Mouse (Mus musculus) left cerebral cortex, adult 18-20 months (tissue): ENCODE measurements around the gene Ccer2. TPM values are rescaled to one million over a fixed set of nuclear protein-coding genes. Genes with fewer than 3 reads are reported as not detected.
A peak's percentile ranks its signal among the peaks of the same experiment; 100 is the strongest.

ENCODE experiments used
- DNase-seq, 2 experiments: peaks; one replicate each; pipeline ENCODE4 v3.0.0; 2021 to 2022; ENCODE audit warnings: low spot score in 2 of 2, mixed read lengths in 1 of 2
- total RNA-seq, 2 experiments: library from RNA; stranded (reverse); gene quantifications; 2 replicates each; pipeline ENCODE4 v1.2.3; 2021

The Ccer2 gene
- total RNA-seq, 2 experiments from 2014 or later = 1.1 to 2.9 TPM

DNA sequence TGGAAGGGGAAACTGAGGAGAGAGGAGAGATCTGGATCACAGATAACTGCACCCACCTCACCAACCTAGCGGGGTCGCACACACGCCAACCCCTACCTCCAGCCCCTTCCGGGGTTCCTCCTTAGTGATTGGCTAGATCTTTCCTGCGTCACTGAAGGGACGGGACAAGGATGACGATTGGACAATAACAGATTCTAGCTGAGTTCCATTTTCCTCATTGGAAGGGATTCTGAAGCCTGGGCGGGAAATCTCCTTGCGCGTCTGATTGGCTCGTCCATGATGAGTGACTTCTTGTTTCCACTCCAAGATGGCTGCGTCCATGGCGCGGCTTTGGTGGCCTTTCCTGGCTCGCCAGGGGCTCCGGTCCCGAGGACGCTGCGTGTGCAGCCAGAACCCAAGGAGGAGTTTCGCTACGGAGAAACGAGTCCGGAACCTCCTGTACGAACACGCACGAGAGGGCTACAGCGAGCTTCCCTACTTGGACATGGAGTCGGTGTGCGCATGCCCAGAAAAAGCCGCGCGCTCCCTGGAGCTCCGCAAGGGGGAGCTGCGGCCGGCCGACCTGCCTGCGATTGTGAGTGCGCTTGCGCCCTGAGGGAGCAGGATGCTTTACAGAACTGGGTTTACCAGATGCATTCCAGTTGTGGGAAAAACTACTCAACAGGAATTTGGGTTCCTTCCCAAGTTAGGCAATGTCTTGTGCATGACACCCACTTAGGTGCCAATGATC, 14.1 kb upstream of the Ccer2 start, which contains the start of the genes Mrps12 and Sars2:
Mrps12 (minus strand) TSS at position 112 of the 730 bp plus-strand sequence.
Sars2 (plus strand) TSS at position 284 of the 730 bp plus-strand sequence.
- peak; percentile 89 to 96 for DNase-seq

DNA sequence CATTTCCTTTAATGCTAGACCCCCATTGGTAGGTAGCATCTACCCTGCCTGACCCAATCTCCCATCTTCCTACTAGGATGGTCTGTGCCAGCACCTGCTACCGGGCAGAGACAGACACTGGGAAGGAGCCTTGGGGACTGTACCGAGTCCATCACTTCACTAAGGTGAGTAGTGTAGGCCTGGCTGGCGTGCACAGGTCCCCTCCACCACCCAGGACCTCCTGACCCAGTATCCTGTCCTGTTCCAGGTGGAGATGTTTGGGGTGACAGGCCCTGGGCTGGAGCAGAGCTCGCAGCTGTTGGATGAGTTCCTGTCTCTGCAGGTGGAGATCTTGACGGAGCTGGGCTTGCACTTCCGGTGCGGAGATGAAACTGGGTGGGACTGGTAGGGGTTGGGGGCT, 6.0 kb upstream of the Ccer2 start:
- no peak for DNase-seq

DNA sequence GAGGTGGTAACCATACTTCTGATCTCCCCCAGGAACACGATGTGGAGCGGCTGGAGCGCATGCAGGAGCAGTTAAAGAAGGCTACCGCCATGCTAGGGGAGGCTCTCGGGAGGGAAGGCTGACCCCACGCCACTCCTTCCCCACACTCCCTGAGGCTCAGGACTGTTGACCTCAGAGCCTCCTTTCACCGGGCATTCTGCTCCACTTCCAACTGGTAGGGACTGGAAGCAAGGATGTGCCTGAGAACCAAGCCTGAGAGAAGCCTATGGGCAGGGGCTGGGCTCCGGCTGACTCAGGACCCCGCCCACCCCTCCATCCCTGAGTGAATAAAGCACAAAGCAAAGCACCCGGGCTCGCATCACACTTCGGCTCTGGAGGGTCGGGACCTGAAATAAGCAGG, 2.6 kb downstream of the Ccer2 start:
- no peak for DNase-seq

DNA sequence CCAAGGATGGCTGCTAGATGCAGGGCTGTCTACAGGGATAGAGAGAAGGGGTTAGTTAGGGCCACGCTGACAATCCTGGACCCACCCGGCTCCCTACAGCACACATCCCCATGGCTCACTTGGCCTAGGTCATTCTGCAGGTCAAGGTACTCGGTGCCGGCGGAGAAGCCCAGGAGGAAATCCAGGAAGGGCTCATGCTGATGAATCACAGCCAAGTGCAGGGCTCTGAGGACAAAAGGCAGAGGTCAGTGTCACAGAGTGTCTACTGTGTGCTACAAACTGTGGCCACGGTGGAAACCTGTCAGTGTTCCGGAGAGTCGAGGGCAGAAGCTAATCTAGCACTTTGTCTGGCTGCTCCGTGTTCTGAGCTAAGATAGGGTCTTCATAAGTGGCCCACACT, 5.9 kb downstream of the Ccer2 start:
- DNase-seq = no peak

DNA sequence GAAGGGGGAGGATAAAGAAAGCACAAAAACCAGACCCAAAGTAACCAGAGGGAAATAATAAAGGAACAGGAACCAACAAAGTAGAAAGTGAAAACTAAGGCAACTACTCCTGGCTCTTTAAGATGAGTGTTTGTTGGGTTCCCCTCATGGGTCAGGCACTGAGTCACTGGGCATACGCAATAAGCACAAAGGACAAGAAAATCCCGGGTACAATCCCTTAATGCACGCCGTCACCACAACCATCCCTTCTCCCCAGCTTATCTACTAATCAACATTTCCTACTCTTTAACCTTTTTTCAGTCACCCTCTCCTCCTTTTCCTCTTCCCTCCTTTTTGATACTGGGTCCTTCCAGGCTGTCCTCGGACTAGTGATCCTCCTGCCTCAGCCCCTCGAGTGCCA, 9.2 kb downstream of the Ccer2 start:
- no peak for DNase-seq

DNA sequence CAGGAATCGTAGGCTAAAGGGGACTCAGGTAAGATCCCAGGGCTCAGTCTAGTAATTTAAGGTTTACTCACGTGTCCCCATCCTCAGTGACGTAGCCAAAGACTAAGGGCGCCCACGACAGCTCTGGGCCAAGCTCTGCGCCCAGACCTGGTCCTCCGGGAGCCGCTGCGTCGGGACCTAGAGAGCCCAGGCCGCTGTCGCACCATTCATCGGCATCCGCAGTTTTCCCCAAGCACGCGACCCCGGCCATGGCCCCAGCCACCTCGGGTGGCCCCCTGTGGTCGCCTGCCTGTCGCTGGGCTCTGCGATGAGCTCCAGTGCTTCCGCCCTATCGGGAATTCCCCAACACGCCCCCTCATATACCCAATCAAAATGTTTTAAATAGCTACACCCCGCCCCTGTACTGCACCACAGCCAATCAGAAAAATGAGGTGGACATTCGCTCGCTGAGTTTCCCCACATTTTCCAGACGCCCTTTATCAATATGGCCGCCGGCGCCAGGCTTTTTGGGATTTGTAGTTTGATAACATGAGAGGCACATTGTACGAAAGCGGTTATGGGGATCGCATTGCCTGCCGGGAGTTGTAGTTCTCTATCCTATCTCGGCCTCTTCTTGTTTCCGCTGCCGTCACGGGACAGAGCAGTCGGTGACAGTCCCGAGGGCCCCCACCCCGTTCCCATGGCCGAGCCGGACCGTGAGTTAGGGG, 10.4 kb downstream of the Ccer2 start, which contains the start of gene Sirt2:
Sirt2 (plus strand) TSS at position 563 of the 707 bp plus-strand sequence.
- DNase-seq = peak; percentile 96 to 98

DNA sequence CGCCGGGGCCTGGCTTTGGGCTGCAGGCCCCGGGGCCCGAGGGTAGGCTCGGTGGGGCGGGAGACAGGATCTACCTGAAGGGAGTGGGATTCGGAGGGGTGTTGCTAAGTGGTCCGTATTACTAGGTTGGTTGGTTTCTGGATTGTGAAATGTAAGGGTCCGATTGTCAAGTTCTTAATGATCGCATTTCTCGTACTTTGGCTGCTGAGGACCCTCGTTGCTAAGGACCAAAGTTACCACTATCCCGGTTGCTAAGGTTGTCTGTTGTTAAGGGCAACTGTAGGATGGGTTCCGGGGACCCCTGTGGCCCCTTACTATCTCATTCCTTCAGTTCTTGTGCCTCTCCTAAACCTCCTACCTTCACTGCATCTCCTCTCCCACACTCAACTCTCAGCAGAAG, 10.9 kb downstream of the Ccer2 start:
- no peak for DNase-seq

DNA sequence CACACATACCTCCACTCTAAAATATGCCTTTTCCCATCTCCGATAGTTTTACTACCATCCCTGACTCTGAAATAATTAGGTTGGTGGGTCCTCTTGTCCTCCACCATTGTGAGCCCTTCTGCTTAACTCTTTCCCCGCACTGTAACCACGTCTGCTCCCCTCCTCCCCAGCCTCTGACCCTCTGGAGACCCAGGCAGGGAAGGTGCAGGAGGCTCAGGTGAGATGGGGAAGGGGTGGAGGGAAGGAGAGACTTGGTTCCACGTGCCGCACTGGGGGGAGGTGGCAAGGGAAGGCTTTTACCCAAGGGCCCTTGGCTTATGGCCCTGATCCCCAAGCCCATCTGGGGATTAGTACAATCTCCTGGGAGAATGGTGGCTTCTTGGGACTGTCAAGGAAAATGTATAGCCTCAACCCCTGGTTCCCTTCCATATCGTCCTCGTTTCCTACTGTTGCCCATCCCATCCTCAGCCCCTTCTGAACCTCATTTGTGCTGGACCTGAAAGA, 11.5 kb downstream of the Ccer2 start, which contains the start of gene Nfkbib:
Nfkbib (minus strand) TSS at position 51 of the 504 bp plus-strand sequence.
- DNase-seq = no peak

DNA sequence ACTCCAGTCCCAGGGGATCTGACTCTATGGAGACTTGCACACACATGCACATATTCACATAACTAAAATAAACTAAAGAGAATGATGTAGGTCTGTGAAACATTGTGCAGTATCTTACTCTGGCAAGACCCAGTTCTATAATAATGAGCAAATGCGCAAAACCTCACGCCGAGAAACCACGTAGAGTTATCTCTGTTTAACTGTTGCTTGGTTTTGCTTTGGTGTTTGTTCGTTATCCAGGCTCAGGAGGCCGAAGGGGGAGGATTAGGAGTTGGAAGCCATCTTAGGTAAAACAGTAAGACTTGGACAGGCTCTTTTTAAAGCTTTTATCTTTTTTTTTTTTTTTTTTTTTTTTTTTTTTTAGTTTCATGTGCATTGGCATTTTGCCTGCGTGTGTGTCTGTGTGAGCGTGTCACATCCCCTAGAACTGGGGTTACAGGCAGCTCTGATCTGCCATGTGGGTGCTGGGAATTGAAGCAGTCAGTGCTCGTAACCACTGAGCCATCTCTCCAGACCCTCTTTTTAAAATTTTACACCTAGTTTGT, 13.5 kb downstream of the Ccer2 start:
- no peak for DNase-seq

DNA sequence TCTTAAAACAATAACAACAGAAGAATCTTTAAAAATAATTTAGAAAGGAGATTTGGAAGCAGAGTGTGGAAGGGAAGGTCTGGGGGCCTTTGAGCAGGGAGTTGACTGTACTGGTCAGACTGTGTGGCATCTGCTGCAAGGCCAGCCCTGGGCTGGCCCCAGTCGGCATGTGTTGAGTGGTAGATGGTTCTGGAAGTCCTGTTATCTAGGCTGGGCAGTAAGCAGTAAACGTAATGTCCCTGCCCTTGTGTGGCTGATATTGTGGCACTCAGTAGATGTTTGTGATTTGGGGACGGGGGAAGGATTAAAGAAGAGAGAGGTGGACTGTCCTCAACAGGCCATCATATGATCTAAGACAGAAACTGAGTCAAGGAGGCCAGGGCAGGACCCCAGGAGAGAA, 14.3 kb downstream of the Ccer2 start:
- no peak for DNase-seq

DNA sequence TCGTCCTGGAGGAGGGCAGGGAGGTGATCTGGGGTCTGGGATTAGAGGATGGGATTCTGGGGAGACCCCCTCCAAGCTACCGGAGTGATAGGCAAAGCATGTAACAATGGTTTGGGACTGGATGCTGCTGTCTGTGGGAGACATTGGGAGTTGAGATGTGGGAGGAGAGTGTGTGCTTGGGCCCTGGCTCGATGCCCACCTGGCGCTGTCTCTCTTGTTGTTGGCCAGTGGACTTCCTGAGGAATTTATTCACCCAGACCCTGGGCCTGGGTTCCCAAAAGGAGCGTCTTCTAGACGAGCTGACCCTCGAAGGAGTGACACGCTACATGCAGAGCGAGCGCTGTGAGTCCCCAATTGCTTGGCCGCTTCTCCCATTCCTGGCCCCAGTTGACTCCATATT, 15.9 kb downstream of the Ccer2 start:
- DNase-seq = no peak

DNA sequence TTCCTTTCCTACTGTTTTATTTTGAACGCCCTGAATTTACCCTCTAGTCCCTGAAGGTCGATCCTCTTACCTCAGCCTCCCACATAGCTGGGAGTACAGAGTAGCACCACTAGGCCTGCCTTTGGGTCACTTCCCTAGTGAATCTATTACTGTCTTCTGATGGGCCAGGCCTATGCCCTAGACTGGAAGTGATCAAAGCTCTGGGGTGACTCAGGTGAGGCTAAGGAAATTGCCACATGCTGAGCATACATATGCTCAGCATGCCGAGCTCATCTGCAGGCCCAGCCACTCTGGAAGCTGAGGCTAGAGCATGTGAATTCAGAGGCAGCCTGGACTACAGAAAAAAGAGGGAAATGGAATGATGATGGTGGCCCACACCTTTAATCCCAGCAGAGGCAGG, 17.2 kb downstream of the Ccer2 start:
- DNase-seq = no peak

DNA sequence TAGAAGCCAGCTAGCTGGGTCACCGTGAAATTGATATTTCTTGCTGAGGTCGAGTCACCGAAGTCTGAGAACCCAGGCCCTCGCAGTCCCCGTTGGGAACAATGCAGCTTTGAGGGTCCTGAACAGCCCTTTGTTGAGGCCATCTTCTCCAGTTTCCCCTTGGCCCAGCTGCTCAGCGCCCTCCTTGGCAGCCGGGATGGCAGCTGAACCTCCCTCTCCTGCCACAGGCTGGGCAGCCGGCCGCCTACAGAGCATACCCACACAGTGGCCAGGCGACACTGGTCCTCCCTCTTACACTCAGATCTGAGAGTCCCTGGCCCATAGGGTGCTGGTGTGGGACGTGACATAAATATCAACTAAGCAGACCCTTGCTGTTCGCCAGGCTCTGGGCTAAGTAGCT, 18.2 kb downstream of the Ccer2 start:
- DNase-seq = no peak

DNA sequence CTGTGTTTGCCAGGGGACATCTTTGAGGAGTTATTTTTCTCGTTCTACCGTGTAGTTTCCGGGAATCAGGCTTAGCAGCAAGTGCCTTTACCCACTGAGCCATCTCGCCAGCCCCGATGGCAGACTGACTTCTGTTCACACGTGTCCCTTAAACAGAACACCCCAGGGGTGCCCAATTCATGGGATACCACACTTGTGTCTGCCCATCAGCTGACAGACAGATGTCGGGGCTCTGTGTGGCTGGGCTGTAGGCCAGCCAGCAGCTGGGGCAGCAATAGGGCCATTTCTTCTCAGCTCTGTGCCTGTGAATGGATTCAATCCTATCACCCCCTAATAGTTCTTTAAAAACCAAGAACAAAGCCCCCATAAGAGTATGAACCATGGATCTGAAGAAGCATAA, 19.2 kb downstream of the Ccer2 start:
- no peak for DNase-seq

DNA sequence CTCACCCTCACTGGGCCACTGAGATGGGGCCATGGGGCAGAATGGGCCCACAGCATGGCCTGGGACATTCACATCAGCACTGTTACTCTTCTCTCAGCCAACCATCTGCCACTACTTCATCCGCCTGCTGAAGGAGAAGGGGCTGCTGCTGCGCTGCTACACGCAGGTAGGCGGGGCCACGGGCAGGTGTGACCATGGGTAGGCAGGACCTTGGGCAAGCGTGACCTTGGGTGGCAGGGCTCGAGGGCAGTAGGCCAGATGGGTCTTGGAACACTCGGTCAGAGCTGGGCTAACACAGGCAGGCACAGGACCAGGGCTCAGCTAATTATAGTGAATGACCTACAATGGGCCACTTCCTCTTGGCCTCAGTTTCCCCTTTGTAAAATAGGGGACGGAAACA, 22.9 kb downstream of the Ccer2 start:
- DNase-seq = no peak

DNA sequence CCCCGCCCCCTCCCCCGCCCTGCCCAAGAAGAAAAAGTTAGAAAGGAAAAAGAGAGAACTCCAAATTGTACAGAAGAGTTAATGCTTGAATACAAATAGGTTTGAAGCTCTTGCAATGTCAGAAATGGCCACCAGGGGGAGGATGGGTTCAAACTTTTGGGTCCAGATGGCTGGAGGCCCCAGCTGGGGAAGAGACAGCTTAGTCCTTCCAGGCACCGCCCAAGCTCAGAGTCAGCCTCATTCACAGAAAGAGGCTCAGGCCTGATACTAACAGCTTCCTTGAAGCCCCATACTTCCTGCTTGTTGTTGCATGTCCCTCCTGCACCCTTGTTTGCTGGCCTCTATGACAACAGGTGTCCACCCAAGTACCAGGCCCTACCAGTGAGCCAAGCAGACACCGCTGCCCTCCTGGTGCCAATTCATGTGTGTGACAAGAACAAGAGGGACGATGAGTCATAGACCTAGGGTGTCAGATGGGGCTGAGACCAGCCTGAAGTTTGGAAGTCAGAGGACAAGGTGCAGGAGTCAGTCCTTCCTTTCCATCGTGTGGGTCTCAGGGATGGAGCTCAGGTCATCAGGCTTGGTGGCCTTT, 24.2 kb downstream of the Ccer2 start:
- DNase-seq = peak; percentile 90 to 95

DNA sequence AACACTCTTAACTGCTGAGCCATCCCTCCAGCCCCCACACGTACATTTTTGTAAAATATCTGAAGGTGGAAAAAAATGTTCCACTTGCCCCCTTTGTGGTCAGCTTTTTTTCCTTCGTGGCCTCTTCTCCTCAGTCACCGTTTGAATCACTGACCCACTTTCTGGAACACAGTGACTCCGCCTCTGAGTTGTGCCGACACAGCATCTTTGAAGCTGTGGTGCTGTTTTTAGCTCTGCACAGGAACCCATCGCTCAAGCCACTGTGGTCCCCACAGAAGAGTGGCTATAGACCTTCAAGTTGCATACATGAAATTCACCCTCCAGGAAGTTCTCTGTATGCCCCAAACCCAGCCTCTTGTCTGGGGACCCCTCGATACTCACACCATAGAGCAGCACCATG, 24.9 kb downstream of the Ccer2 start:
- peak; percentile 39 to 49 for DNase-seq

DNA sequence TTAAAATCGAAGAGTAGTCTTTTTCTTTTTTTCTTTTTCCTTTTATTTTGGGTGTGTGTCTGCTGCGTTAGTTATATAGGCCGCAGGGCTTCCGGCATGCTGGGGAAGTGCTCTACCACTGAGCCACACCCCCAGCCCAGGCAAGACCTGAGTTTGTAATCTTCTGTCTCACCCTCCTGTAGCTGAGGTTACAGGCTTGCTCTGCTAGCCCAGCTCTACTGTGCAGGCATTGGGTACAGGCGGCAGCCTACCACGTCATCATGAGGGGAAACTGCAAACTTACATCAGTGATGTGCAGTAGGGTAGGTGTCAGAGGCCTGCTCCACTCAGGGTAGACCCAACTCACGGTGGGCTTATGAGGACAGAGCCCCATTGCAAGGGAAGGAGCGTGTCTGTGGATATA, 25.3 kb downstream of the Ccer2 start:
- no peak for DNase-seq

DNA sequence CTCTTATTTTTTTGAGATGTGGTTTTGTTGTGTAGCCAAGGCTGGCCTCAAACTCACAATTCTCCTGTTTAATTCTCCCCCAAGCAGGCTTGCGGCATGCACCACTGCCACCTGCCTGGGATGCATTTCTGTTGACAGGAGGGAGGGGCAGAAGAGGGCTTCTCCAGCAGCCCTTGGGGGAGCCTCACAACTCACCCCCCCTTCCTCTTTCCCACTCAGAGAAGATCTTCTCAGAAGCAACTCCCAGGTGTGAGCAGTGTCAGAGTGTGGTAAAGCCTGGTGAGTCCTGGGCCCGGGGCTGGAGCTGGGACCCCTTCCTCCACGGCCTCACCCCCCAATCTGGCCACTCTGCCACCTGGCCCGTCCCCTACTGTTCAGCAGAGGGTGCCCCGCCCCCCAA, 29.2 kb downstream of the Ccer2 start:
- DNase-seq = no peak

DNA sequence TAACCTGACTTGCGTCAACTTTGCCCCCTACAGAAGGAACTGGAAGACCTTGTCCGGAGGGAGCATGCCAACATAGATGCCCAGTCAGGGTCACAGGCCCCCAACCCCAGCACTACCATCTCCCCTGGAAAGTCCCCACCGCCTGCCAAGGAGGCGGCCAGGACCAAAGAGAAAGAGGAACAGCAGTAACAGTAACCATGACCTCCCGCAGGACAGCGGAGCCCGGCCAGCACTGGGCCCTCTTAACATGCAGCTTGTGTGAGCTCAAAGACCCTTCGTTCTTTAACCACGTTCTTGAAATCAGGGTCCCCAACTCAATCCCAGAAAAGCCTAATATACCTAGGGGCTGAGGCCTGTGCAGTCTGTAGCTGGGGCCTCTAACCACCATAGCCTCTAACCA, 31.9 kb downstream of the Ccer2 start:
- DNase-seq = no peak

DNA sequence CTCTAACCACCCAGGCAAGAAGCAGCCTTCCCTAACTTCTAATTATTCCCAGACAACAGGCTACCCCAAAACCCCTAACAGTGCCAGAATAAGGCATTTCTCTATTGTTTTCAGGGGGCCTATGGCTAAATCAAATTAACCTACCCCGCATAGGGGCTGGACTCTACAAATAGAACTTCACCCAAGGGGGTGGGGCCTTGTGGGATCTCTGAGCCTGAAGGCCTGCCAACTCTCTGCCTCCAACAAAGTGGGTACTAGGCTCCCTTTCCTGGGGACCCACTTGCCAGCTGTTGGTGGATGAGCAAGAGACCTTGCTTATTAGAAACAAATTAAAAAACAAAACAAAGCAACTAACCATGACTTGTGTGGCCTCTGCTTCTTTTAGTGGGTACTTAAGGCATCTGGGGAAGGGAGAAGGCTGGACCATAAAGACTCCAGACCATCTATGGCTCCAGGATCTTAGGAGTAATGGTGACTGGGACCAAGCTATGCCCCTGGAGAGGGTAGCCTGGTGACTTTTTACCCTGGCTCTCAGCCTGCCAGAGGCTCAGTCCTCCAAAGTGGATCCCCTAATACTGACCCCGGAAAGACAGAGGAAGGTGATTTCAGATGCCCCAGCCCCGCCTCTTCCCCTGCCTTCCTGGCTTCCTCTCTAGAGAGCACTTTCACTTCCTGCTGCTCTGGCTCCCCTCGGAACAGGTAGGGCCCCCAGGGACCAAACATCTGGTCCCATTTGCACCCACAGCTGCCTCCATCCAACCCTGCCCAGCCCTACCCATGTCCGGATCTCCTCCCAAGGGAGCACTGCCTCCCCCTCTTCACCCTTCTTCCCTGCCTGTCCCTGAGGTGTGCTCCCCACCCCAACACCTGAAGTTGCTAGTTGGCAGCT, 32.6 kb downstream of the Ccer2 start, which contains the start of gene Rinl:
Rinl (plus strand) TSS at position 663 of the 889 bp plus-strand sequence.
- no peak for DNase-seq
